Mouse (Mus musculus): ENCODE measurements around the gene Smim13. TPM values are rescaled to one million over a fixed set of nuclear protein-coding genes. Genes with fewer than 3 reads are reported as not detected.

Smim13 gene
- polyA plus RNA-seq, 1 experiment from 2014 or later, result 27.2 TPM

DNA sequence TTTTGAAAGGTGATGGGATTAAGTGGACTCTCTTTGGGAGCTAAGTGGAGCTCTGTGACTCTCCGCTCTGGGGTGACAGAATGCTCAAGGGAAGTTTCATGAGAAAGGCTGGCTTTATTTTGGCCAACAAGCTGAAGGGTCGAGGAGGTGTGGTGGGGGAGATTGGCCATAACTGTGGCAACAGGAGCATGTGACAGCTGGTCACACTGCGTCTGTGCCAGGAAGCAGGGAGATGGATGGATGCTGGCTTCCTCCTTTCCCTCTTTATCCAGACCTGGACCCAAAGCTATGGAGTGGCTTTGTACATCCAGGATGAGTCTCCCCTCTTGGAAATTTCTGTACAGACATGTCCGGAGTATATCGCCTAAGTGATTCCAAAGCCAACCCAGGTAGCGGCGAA, 16.4 kb upstream of the Smim13 start:
- no peaks in the 10 kb centered on the region for H3K9me3 ChIP-seq (replicated peaks; ENCODE audit: control insufficient read depth, low read length, poor library complexity, severe bottlenecking)
- WGBS, result 88% methylated on average over 7 of the region's 7 CpGs
- no peak overlapping the region for H3K4me2 ChIP-seq (ENCODE audit: low read length)
- H3K27me3 ChIP-seq (ENCODE audit: control insufficient read depth, insufficient read depth, low read depth, low read length), result no peaks in the 10 kb centered on the region
- no peak overlapping the region for H3K27ac ChIP-seq (ENCODE audit: low read length)
- no peaks in the 10 kb centered on the region for H3K4me1 ChIP-seq (ENCODE audit: control insufficient read depth, insufficient read depth, low read length)
- no peak overlapping the region for H3K9ac ChIP-seq (ENCODE audit: low read depth, low read length)
- no peak overlapping the region for H3K4me3 ChIP-seq (ENCODE audit: low read depth, low read length)
- no peak for ATAC-seq
- H3K36me3 ChIP-seq (ENCODE audit: control insufficient read depth, insufficient read depth, low read length), result no peaks in the 10 kb centered on the region

DNA sequence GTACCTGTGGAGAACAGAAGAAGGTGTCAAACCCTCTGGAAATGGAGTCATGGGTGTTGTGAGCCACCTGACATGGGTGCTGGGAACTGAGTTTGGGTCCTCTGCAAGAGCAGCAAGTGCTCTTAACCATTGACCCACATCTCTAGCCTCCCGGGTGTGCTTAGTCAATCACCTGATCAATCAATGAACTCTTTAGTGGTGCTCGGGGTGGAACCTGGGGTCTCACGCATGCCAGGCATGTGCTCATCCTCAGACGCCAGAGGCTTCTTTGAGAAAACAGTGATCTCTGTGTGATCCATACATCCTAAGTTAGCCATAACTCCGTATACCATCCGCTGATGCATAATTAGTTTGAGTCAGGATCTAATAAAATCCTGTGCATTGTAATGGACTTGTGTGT, 14.5 kb upstream of the Smim13 start:
- Histone ChIP-seq H3K27ac (ENCODE audit: low read length) (no peak overlapping the region), H3K4me3 (ENCODE audit: low read depth, low read length) (no peak overlapping the region), H3K36me3 (ENCODE audit: control insufficient read depth, insufficient read depth, low read length) (no peaks in the 10 kb centered on the region), H3K9ac (ENCODE audit: low read depth, low read length) (no peak overlapping the region), H3K9me3 (replicated peaks; ENCODE audit: control insufficient read depth, low read length, poor library complexity, severe bottlenecking) (no peaks in the 10 kb centered on the region), H3K4me2 (ENCODE audit: low read length) (no peak overlapping the region), H3K4me1 (ENCODE audit: control insufficient read depth, insufficient read depth, low read length) (no peaks in the 10 kb centered on the region), H3K27me3 (ENCODE audit: control insufficient read depth, insufficient read depth, low read depth, low read length) (no peaks in the 10 kb centered on the region)
- ATAC-seq, result no peak
- WGBS, result 87% methylated on average over 6 of the region's 6 CpGs

DNA sequence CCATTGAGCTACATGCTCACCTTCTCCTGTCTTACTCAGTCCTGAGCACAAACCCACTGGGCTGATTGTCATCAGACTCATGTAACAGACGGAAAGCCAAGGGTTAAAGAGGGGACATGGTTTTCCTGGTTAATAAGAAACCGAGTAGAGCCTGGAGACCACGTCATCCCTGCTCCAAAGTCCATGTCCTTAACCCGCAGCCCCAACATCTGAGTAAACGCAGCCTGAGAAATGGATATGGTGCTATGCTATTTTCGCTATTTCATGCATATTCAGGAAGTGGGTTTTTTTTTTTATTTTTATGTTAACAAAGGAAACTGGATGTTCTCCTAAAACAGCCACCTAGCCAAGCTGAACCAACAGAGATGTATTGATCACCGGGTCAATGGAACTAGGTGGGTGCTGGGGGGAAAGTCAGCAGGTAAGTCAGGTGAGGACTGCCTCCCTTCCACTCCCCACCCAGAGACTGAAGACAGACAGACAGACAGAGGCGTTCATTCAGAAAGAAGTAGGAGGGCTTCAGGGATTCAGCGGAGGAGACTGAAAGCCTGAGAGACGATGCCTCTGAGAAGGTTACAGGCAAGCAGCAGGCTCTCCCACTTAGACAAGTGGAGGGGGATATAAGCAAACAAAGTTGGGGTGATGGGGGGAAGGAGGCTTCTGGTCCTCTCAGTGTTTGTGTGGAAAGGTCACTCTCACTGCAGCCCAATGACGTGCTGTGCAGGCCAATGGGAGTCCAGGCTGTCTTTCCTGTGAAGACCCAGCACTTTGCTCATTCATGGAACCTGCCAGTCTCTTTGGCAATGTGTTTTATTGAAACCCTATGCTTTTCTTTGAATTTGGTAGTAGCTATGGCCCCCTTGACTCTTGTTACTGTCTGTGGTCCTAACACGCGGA, 13.6 kb upstream of the Smim13 start:
- H3K9ac ChIP-seq (ENCODE audit: low read depth, low read length), result no peak overlapping the region
- H3K4me2 ChIP-seq (ENCODE audit: low read length), result no peak overlapping the region
- no peaks in the 10 kb centered on the region for H3K9me3 ChIP-seq (replicated peaks; ENCODE audit: control insufficient read depth, low read length, poor library complexity, severe bottlenecking)
- H3K27ac ChIP-seq (ENCODE audit: low read length), result no peak overlapping the region
- 80% methylated on average over 13 of the region's 13 CpGs for whole genome bisulfite sequencing
- H3K4me1 ChIP-seq (ENCODE audit: control insufficient read depth, insufficient read depth, low read length), result no peaks in the 10 kb centered on the region
- no peaks in the 10 kb centered on the region for H3K36me3 ChIP-seq (ENCODE audit: control insufficient read depth, insufficient read depth, low read length)
- no peak overlapping the region for H3K4me3 ChIP-seq (ENCODE audit: low read depth, low read length)
- H3K27me3 ChIP-seq (ENCODE audit: control insufficient read depth, insufficient read depth, low read depth, low read length), result no peaks in the 10 kb centered on the region
- no peak for ATAC-seq

DNA sequence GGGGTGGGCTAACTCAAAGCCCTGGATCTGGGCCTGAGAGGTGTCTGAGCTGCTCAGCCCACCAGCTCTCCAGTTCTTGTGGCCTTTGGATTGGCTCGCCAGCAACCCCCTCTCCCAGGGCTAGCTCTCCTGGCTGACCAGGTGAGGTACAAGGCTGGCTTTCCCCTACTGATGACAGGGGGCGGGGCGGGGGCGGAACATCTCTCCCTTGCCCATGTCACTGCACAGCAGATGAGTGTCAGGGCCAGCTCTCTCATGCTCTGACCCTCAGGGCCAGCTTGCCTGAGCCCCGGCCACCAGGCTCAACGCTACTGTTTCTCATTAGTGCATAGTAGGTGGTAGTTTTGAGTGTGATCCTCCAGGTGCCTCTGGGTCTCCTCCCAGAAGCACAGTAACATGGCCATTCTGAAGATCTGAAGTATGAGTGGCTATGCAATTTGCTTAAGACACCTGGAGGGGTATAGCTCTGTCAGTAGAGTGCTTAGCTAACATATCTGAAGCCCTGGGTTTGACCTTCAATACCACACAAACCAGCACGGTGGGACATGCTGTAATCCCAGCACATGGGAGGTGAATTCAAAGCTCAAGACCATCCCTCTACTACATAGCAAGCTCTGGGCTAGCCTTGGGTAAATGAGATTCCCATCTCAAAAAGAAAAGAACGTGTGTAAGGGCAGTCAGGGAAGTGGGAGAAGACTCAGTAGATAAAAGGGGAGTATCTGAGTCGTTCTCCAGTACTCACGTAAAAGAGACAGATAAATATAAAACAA, 11.4 kb upstream of the Smim13 start:
- no peak overlapping the region for H3K4me2 ChIP-seq (ENCODE audit: low read length)
- ATAC-seq, result peak; percentile 32; the same call in 1 of the 2 replicates
- H3K27ac ChIP-seq (ENCODE audit: low read length), result no peak overlapping the region
- 80% methylated on average over 10 of the region's 10 CpGs for WGBS
- no peaks in the 10 kb centered on the region for H3K9me3 ChIP-seq (replicated peaks; ENCODE audit: control insufficient read depth, low read length, poor library complexity, severe bottlenecking)
- no peak overlapping the region for H3K9ac ChIP-seq (ENCODE audit: low read depth, low read length)
- H3K4me1 ChIP-seq (ENCODE audit: control insufficient read depth, insufficient read depth, low read length), result no peaks in the 10 kb centered on the region
- no peaks in the 10 kb centered on the region for H3K36me3 ChIP-seq (ENCODE audit: control insufficient read depth, insufficient read depth, low read length)
- no peak overlapping the region for H3K4me3 ChIP-seq (ENCODE audit: low read depth, low read length)
- no peaks in the 10 kb centered on the region for H3K27me3 ChIP-seq (ENCODE audit: control insufficient read depth, insufficient read depth, low read depth, low read length)

DNA sequence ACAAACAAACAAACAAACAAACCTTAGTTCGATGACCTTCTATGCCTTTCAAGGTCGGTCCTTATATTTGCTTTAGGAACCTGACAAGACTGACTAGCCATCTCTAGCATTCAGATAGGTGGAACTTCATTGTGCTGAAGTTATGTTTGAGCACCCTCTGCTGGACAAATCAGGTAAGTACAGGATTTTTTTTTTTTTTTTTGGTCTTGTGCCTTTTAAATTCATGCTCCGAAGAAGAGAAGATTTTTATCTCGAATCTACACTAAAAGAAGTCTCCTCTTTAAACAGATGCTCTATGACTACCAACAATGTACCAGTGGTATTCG, 10.9 kb upstream of the Smim13 start:
- H3K4me3 ChIP-seq (ENCODE audit: low read depth, low read length), result no peak overlapping the region
- no peaks in the 10 kb centered on the region for H3K27me3 ChIP-seq (ENCODE audit: control insufficient read depth, insufficient read depth, low read depth, low read length)
- H3K4me2 ChIP-seq (ENCODE audit: low read length), result no peak overlapping the region
- peak; percentile 72 for ATAC-seq
- no peak overlapping the region for H3K9ac ChIP-seq (ENCODE audit: low read depth, low read length)
- H3K4me1 ChIP-seq (ENCODE audit: control insufficient read depth, insufficient read depth, low read length), result no peaks in the 10 kb centered on the region
- H3K9me3 ChIP-seq (replicated peaks; ENCODE audit: control insufficient read depth, low read length, poor library complexity, severe bottlenecking), result no peaks in the 10 kb centered on the region
- H3K27ac ChIP-seq (ENCODE audit: low read length), result no peak overlapping the region
- 8% methylated on average over 5 of the region's 5 CpGs for WGBS
- H3K36me3 ChIP-seq (ENCODE audit: control insufficient read depth, insufficient read depth, low read length), result no peaks in the 10 kb centered on the region

DNA sequence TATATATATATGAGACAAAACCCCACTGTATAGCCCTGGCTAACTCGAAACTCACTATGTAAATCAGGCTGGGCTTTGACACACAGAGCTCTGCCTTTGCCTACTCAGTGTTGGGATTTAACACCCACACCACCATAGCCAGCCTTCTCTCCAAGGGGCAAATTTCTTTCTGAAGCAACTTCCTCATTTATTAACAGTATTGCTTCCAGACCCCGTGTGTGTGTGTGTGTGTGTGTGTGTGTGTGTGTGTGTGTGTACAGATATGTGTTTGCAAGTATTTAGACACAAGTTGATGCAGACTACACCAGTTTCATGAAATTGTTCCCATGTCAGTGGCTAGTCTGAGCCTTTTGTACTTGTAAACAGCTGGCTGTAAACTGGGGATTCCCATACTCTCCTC, 8.1 kb upstream of the Smim13 start:
- H3K4me3 ChIP-seq (ENCODE audit: low read depth, low read length), result no peak overlapping the region
- H3K4me2 ChIP-seq (ENCODE audit: low read length), result no peak overlapping the region
- H3K27me3 ChIP-seq (ENCODE audit: control insufficient read depth, insufficient read depth, low read depth, low read length), result no peaks in the 10 kb centered on the region
- no peaks in the 10 kb centered on the region for H3K4me1 ChIP-seq (ENCODE audit: control insufficient read depth, insufficient read depth, low read length)
- WGBS, result 76% methylated on average over 2 of the region's 2 CpGs
- H3K9ac ChIP-seq (ENCODE audit: low read depth, low read length), result no peak overlapping the region
- no peaks in the 10 kb centered on the region for H3K9me3 ChIP-seq (replicated peaks; ENCODE audit: control insufficient read depth, low read length, poor library complexity, severe bottlenecking)
- no peak for ATAC-seq
- H3K27ac ChIP-seq (ENCODE audit: low read length), result no peak overlapping the region
- no peaks in the 10 kb centered on the region for H3K36me3 ChIP-seq (ENCODE audit: control insufficient read depth, insufficient read depth, low read length)

DNA sequence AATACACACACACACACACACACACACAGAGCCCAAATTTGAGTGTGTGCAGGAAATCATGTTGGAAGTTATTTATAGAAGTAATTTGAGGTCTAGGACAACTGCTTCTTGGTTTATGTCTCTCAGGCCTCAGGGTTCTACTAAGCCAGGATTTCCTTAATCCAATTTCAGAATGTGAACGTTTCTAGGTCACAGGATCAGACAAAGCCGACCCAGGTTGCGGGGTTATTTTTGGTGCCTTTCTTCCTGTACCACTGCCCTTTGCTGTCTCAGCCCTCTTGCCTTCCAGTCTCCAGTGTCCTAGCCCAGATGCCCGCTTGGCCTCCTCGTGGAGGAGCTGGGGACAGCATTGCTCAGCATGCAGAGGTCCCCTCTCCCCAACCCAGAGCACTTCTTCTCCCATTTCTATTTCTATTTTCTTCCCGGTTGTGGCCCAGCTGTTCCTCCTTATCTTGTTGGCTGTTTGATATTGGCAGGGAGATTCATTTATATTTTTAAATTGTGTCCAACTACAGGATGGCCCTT, 5.3 kb upstream of the Smim13 start:
- no peaks in the 10 kb centered on the region for H3K9me3 ChIP-seq (replicated peaks; ENCODE audit: control insufficient read depth, low read length, poor library complexity, severe bottlenecking)
- H3K4me2 ChIP-seq (ENCODE audit: low read length), result no peak overlapping the region
- ATAC-seq, result no peak
- H3K36me3 ChIP-seq (ENCODE audit: control insufficient read depth, insufficient read depth, low read length), result no peaks in the 10 kb centered on the region
- H3K9ac ChIP-seq (ENCODE audit: low read depth, low read length), result no peak overlapping the region
- no peak overlapping the region for H3K27ac ChIP-seq (ENCODE audit: low read length)
- H3K4me3 ChIP-seq (ENCODE audit: low read depth, low read length), result no peak overlapping the region
- no peaks in the 10 kb centered on the region for H3K27me3 ChIP-seq (ENCODE audit: control insufficient read depth, insufficient read depth, low read depth, low read length)
- 57% methylated on average over 6 of the region's 6 CpGs for WGBS
- H3K4me1 ChIP-seq (ENCODE audit: control insufficient read depth, insufficient read depth, low read length), result 0 out of 2 replicates have a peak, but pooled peaks cover 3% of the 10 kb centered on the region

DNA sequence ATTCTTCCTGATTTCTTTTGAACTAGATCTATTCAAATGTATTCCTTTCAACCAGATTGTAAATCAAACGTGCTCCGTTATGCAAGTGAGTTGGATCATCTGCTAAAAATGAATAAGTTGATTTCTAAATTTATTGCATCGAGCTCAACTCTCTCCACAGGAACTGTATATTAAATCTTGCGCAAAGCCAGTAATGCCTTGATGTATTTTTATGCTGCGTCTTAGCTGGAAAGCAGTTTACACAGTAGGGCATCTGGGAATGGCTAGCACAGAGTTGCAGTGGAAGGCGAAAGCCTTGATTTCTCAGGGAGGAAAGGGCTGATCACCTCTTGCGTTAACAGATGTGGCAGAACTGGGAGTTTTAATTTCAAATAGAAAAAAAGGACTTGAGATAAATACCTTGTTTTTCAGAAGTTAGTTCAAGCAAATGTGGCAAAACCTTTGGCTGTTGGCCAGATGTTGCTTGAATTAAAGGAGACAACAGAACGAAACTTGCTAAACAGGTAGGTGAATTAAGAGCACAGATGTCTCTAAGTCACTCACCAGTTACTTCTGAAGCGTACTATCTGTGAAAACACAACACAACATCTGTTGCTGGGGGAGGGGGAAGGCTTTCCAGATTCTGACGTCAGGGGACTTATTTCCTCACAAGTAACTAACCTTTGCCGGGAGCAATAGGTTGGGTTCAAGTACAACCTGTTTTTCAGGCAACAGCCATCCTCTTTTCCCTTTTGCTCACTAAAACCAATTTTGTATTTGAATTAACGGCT, 708 bp upstream of the Smim13 start:
- Histone ChIP-seq H3K4me2 (ENCODE audit: low read length) (peak overlapping the region; percentile 63), H3K4me3 (ENCODE audit: low read depth, low read length) (peak overlapping the region; percentile 72), H3K27me3 (ENCODE audit: control insufficient read depth, insufficient read depth, low read depth, low read length) (no peaks in the 10 kb centered on the region), H3K36me3 (ENCODE audit: control insufficient read depth, insufficient read depth, low read length) (no peaks in the 10 kb centered on the region), H3K9ac (ENCODE audit: low read depth, low read length) (peak overlapping the region; percentile 58), H3K27ac (ENCODE audit: low read length) (peak overlapping the region; percentile 78), H3K9me3 (replicated peaks; ENCODE audit: control insufficient read depth, low read length, poor library complexity, severe bottlenecking) (no peaks in the 10 kb centered on the region), H3K4me1 (ENCODE audit: control insufficient read depth, insufficient read depth, low read length) (peaks cover 13% of the 10 kb centered on the region)
- 46% methylated on average over 12 of the region's 12 CpGs for WGBS
- ATAC-seq, result peak; percentile 21
